Mouse (Mus musculus): Measurements from ENCODE around the gene Fam151b. TPM values are rescaled to one million over a fixed set of nuclear protein-coding genes. Genes with fewer than 3 reads are reported as not detected.

Fam151b gene
- polyA plus RNA-seq (2012; rRNA removed) (1.4 TPM in 2 replicates), polyA plus RNA-seq (2014; fragmentation: Nextera tagmentation; extraction: Ambion mirVana) (not detected in 2 replicates)

GRCm38 (mm10) chr13:92483852-92484463 is at the start of gene Fam151b:
Fam151b (minus strand) TSS chr13:92484015.
- DNase-seq (ENCODE audit: low read depth in 3 of 3, low spot score in 3 of 3) = peak; percentile 83 to 86 (median 86)
- ATAC-seq (ENCODE audit: insufficient read depth) = peak; percentile 99

DNA sequence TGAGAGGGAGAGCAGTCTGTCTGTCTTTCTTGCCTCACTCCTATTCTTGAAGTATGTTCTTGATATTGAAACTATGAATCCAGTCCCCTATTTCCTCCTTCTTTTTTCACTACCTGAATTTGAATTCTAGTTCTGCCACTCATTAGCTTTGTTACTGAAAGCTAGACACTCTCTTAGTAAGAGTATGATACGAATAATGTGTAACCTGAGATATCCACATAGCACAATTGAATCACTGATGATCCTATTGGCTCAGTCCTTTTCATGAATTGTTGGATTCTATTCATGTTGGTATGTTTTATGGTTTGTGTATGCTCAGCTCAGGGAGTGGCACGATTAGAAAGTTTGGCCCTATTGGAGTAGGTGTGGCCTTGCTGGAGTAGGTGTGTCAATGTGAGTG is 48.4 kb upstream of the Fam151b start:
- DNase-seq (ENCODE audit: low read depth in 3 of 3, low spot score in 3 of 3) (no peak), ATAC-seq (ENCODE audit: insufficient read depth) (no peak)
- Histone ChIP-seq H3K4me1 (replicated peaks; ENCODE audit: control insufficient read depth in 2 of 2, insufficient read depth in 2 of 2, low read length in 1 of 2) (peaks cover 4% of the 10 kb centered on the region in 2 experiments; a peak in 3 of 4 replicates), H3K36me3 (replicated peaks; ENCODE audit: control insufficient read depth, insufficient read depth, low read depth) (no peaks in the 10 kb centered on the region), H3K4me3 (ENCODE audit: insufficient read depth in 1 of 2, low read depth in 2 of 2, low read length in 2 of 2) (no peak overlapping the region), H3K4me2 (ENCODE audit: low read depth) (no peak overlapping the region), H3K27ac (no peak overlapping the region), H3K9ac (replicated peaks) (no peak overlapping the region), H3K9me3 (ENCODE audit: control insufficient read depth, low read length) (no peaks in the 10 kb centered on the region), H3K27me3 (ENCODE audit: control insufficient read depth, insufficient read depth, low read length) (no peaks in the 10 kb centered on the region)
- 59% methylated on average over 2 of the region's 2 CpGs for WGBS (ENCODE audit: insufficient replicate concordance)
- TF ChIP-seq CTCF (IDR thresholded peaks at IDR 0.05; ENCODE audit: low read depth) (no peak), EP300 (IDR thresholded peaks at IDR 0.05; ENCODE audit: low read depth) (no peak)

More at GRCm38 (mm10) chr13:92483852-92484463, at the start of gene Fam151b:
- H3K4me1 ChIP-seq (replicated peaks; ENCODE audit: control insufficient read depth in 2 of 2, insufficient read depth in 2 of 2, low read length in 1 of 2) = no peaks in the 10 kb centered on the region; a peak in 1 of 4 replicates
- TF ChIP-seq CTCF (IDR thresholded peaks at IDR 0.05; ENCODE audit: low read depth) = no peak
- TF ChIP-seq EP300 (IDR thresholded peaks at IDR 0.05; ENCODE audit: low read depth) = no peak
- H3K9me3 ChIP-seq (ENCODE audit: control insufficient read depth, low read length) = no peaks in the 10 kb centered on the region
- H3K27ac ChIP-seq = no peak within 1 kb of the TSS
- H3K4me3 ChIP-seq (ENCODE audit: insufficient read depth in 1 of 2, low read depth in 2 of 2, low read length in 2 of 2) = peak within 1 kb of the TSS; percentile 62 to 65
- H3K9ac ChIP-seq (replicated peaks) = peak within 1 kb of the TSS; percentile 59
- WGBS (ENCODE audit: insufficient replicate concordance) = 5% methylated on average over 19 of the region's 19 CpGs
- no peaks in the 10 kb centered on the region for H3K27me3 ChIP-seq (ENCODE audit: control insufficient read depth, insufficient read depth, low read length)
- H3K4me2 ChIP-seq (ENCODE audit: low read depth) = peak within 1 kb of the TSS; percentile 61
- no peaks in the 10 kb centered on the region for H3K36me3 ChIP-seq (replicated peaks; ENCODE audit: control insufficient read depth, insufficient read depth, low read depth)

DNA sequence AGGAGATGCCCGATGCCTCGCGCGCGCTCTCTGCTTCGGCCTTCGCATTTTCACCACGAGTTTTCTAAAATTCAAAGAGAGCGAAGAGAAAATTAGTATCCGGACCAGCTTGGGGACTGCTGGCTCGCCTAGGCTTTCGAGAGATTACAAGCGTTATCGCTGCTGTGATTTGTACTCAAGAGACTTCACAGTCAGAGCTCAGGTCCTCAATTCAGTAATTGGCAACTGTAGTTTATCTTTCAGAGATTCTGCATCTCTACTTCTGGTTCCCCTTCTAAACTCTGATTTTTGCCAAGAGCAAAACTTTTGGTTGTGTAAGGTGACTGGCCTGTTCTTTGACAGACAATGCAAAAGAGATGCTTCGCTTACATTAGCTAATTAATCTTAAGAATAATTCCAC is 47.4 kb upstream of the Fam151b start:
- WGBS (ENCODE audit: insufficient replicate concordance) = 5% methylated on average over 15 of the region's 15 CpGs
- Histone ChIP-seq H3K27ac (no peak overlapping the region), H3K4me3 (ENCODE audit: insufficient read depth in 1 of 2, low read depth in 2 of 2, low read length in 2 of 2) (peak overlapping the region; percentile 74 to 82), H3K9me3 (ENCODE audit: control insufficient read depth, low read length) (no peaks in the 10 kb centered on the region), H3K36me3 (replicated peaks; ENCODE audit: control insufficient read depth, insufficient read depth, low read depth) (no peaks in the 10 kb centered on the region), H3K9ac (replicated peaks) (peak overlapping the region; percentile 66), H3K4me2 (ENCODE audit: low read depth) (peak overlapping the region; percentile 89), H3K4me1 (replicated peaks; ENCODE audit: control insufficient read depth in 2 of 2, insufficient read depth in 2 of 2, low read length in 1 of 2) (peaks cover 4% of the 10 kb centered on the region in 2 experiments; a peak in 3 of 4 replicates), H3K27me3 (ENCODE audit: control insufficient read depth, insufficient read depth, low read length) (no peaks in the 10 kb centered on the region)
- TF ChIP-seq EP300 (IDR thresholded peaks at IDR 0.05; ENCODE audit: low read depth) = no peak
- no peak for TF ChIP-seq CTCF (IDR thresholded peaks at IDR 0.05; ENCODE audit: low read depth)
- ATAC-seq (ENCODE audit: insufficient read depth) (no peak), DNase-seq (ENCODE audit: low read depth in 3 of 3, low spot score in 3 of 3) (peak in 1 of 3 experiments; percentile 4)

GRCm38 (mm10) chr13:92530721-92531211 is 47.0 kb upstream of the Fam151b start, which contains the start of gene Zfyve16:
Zfyve16 (minus strand) TSS chr13:92530868.
- Histone ChIP-seq H3K4me3 (ENCODE audit: insufficient read depth in 1 of 2, low read depth in 2 of 2, low read length in 2 of 2) (peak within 1 kb of the TSS; percentile 74 to 82), H3K36me3 (replicated peaks; ENCODE audit: control insufficient read depth, insufficient read depth, low read depth) (no peaks in the 10 kb centered on the region), H3K27ac (peak within 1 kb of the TSS; percentile 63), H3K9ac (replicated peaks) (peak within 1 kb of the TSS; percentile 66), H3K4me2 (ENCODE audit: low read depth) (peak within 1 kb of the TSS; percentile 89), H3K9me3 (ENCODE audit: control insufficient read depth, low read length) (no peaks in the 10 kb centered on the region), H3K4me1 (replicated peaks; ENCODE audit: control insufficient read depth in 2 of 2, insufficient read depth in 2 of 2, low read length in 1 of 2) (peaks cover 4% of the 10 kb centered on the region in 2 experiments; a peak in 3 of 4 replicates), H3K27me3 (ENCODE audit: control insufficient read depth, insufficient read depth, low read length) (no peaks in the 10 kb centered on the region)
- under 1% methylated on average over 46 of the region's 46 CpGs for WGBS (ENCODE audit: insufficient replicate concordance)
- ATAC-seq (ENCODE audit: insufficient read depth) (peak; percentile 94), DNase-seq (ENCODE audit: low read depth in 3 of 3, low spot score in 3 of 3) (peak; percentile 75 to 86 (median 76))
- TF ChIP-seq EP300 (IDR thresholded peaks at IDR 0.05; ENCODE audit: low read depth) = no peak
- no peak for TF ChIP-seq CTCF (IDR thresholded peaks at IDR 0.05; ENCODE audit: low read depth)
